Mouse (Mus musculus) limb, embryonic 14.5 days (tissue): ENCODE measurements around the gene Zrsr2. TPM values are rescaled to one million over a fixed set of nuclear protein-coding genes. Genes with fewer than 3 reads are reported as not detected.
A peak's percentile ranks its signal among the peaks of the same experiment; 100 is the strongest.

ENCODE experiments used
- ATAC-seq: fragments of 200-750 bp; cut with Nextera tagmentation; 2 replicates; pipeline ENCODE4 v1.8.0; 2017; ENCODE audit warnings: low read depth, moderate number of reproducible peaks, moderate TSS enrichment; ENCODE audit not compliant: low FRiP score
- DNase-seq: peaks from one replicate; pipeline ENCODE4 v3.0.0-alpha.2; 2015; ENCODE audit warnings: low spot score
- H3K27ac ChIP-seq: fragments of 300-500 bp; sonication (generic); replicated peaks from 2 replicates; pipeline ENCODE4 v1.5.1; 2014; ENCODE audit warnings: low read depth, mild to moderate bottlenecking, low read length, moderate library complexity, mixed read lengths
- H3K27me3 ChIP-seq: fragments of 300-500 bp; sonication (generic); 2 replicates; pipeline ENCODE4 v1.6.1; 2014; ENCODE audit warnings: low read length, mixed read lengths; ENCODE audit not compliant: control insufficient read depth, insufficient read depth
- H3K36me3 ChIP-seq: fragments of 300-500 bp; sonication (generic); 2 replicates; pipeline ENCODE4 v1.6.1; 2014; ENCODE audit warnings: mild to moderate bottlenecking, low read length, moderate library complexity, mixed read lengths; ENCODE audit not compliant: control insufficient read depth, insufficient read depth
- H3K4me1 ChIP-seq: fragments of 300-500 bp; sonication (generic); 2 replicates; pipeline ENCODE4 v1.6.1; 2014; ENCODE audit warnings: antibody characterized with exemption, low read length, mixed read lengths; ENCODE audit not compliant: control insufficient read depth, insufficient read depth
- H3K4me2 ChIP-seq: fragments of 300-500 bp; sonication (generic); replicated peaks from 2 replicates; pipeline ENCODE4 v1.6.1; 2014; ENCODE audit warnings: low read depth, mild to moderate bottlenecking, low read length, moderate library complexity; ENCODE audit not compliant: severe bottlenecking
- H3K4me3 ChIP-seq: fragments of 300-500 bp; sonication (generic); replicated peaks from 2 replicates; pipeline ENCODE4 v1.5.1; 2014; ENCODE audit warnings: low read length
- H3K9ac ChIP-seq: fragments of 300-500 bp; sonication (generic); 2 replicates; pipeline ENCODE4 v1.6.1; 2014; ENCODE audit warnings: mild to moderate bottlenecking, low read depth, low read length, moderate library complexity; ENCODE audit not compliant: severe bottlenecking
- H3K9me3 ChIP-seq: fragments of 300-500 bp; sonication (generic); 2 replicates; pipeline ENCODE4 v1.6.1; 2016; ENCODE audit warnings: low read length; ENCODE audit not compliant: control insufficient read depth
- POLR2A ChIP-seq: fragments of 200-500 bp; IDR thresholded peaks from 2 replicates; pipeline ENCODE4 v1.8.0; 2012; ENCODE audit warnings: inconsistent platforms, mild to moderate bottlenecking, moderate library complexity, borderline replicate concordance; ENCODE audit not compliant: insufficient read depth, insufficient read length; ENCODE audit errors: extremely low read depth
- WGBS: fragments of 180-500 bp; shearing (Covaris S2); extraction: QIAGEN DNeasy Blood & Tissue Kit; methylation state at CpG from one replicate; pipeline ENCODE4 v1.1.7; 2014; 5-methylcytosine and 5-hydroxymethylcytosine counted together
- polyA plus RNA-seq, 2 experiments: library from polyadenylated mRNA; depleted of rRNA in 1 of 2; stranded (reverse) in 1 of 2; unstranded in 1 of 2; fragments of >200 nt; fragmentation: Nextera tagmentation in 1 of 2; extraction: Ambion mirVana in 1 of 2; gene quantifications; 2 replicates each; pipeline versions ENCODE4 v1.2.1 to v1.2.3; 2012 to 2014

Gene Zrsr2
- 25.4 and 41.6 TPM in 2 replicates for polyA plus RNA-seq (2012; rRNA removed)
- 44.1 and 48.9 TPM in 2 replicates for polyA plus RNA-seq (2014; fragmentation: Nextera tagmentation; extraction: Ambion mirVana)

- no peaks in the 10 kb centered on the region for H3K4me1 ChIP-seq
- 22% methylated on average over 28 of the region's 29 CpGs for whole genome bisulfite sequencing
- peak within 1 kb of the TSS; percentile 61 for H3K4me3 ChIP-seq
- no peak for TF ChIP-seq POLR2A
- peak; percentile 97 for ATAC-seq
- H3K27me3 ChIP-seq, result no peaks in the 10 kb centered on the region
- DNase-seq, result peak; percentile 92
- H3K9me3 ChIP-seq, result no peaks in the 10 kb centered on the region
- peak within 1 kb of the TSS; percentile 99 for H3K27ac ChIP-seq
- peak within 1 kb of the TSS; percentile 82 for H3K9ac ChIP-seq
- H3K36me3 ChIP-seq, result peaks cover 16% of the 10 kb centered on the region
- peak within 1 kb of the TSS; percentile 47 for H3K4me2 ChIP-seq
Observed at GRCm38 (mm10) chrX:163958467-163958875, at the start of gene Zrsr2. TSS of gene Zrsr2 (minus strand) at chrX:163958661.

GRCm38 (mm10) chrX:164004809-164005208 is 46.3 kb upstream of the Zrsr2 start:
- no peaks in the 10 kb centered on the region for H3K27me3 ChIP-seq
- H3K36me3 ChIP-seq, result no peaks in the 10 kb centered on the region
- no peak overlapping the region for H3K27ac ChIP-seq
- ATAC-seq, result peak; percentile 57; the same call in 1 of the 2 replicates
- H3K4me2 ChIP-seq, result no peak overlapping the region
- peak; percentile 61 for DNase-seq
- no peaks in the 10 kb centered on the region for H3K4me1 ChIP-seq
- 27% methylated on average over 2 of the region's 2 CpGs for WGBS
- H3K9me3 ChIP-seq, result no peaks in the 10 kb centered on the region
- TF ChIP-seq POLR2A, result no peak
- no peak overlapping the region for H3K4me3 ChIP-seq
- no peak overlapping the region for H3K9ac ChIP-seq

- Histone ChIP-seq H3K36me3 (no peaks in the 10 kb centered on the region), H3K27ac (no peak overlapping the region), H3K9ac (no peak overlapping the region), H3K4me1 (no peaks in the 10 kb centered on the region), H3K4me2 (no peak overlapping the region), H3K27me3 (no peaks in the 10 kb centered on the region), H3K9me3 (no peaks in the 10 kb centered on the region), H3K4me3 (no peak overlapping the region)
- 97% methylated on average over 1 of the region's 1 CpGs for WGBS
- DNase-seq, result no peak
- no peak for ATAC-seq
- no peak for TF ChIP-seq POLR2A
Observed at GRCm38 (mm10) chrX:163999848-164000247, 41.4 kb upstream of the Zrsr2 start.

- Histone ChIP-seq H3K4me1 (no peaks in the 10 kb centered on the region), H3K27ac (no peak overlapping the region), H3K36me3 (no peaks in the 10 kb centered on the region), H3K9ac (no peak overlapping the region), H3K9me3 (no peaks in the 10 kb centered on the region), H3K4me3 (no peak overlapping the region), H3K4me2 (no peak overlapping the region), H3K27me3 (no peaks in the 10 kb centered on the region)
- ATAC-seq (no peak), DNase-seq (no peak)
- no peak for TF ChIP-seq POLR2A
- WGBS, result 88% methylated on average over 3 of the region's 3 CpGs
Observed at GRCm38 (mm10) chrX:163996754-163997153, 38.3 kb upstream of the Zrsr2 start.

GRCm38 (mm10) chrX:163987718-163988374 is 29.4 kb upstream of the Zrsr2 start:
- 61% methylated on average over 3 of the region's 3 CpGs for WGBS
- no peak overlapping the region for H3K4me2 ChIP-seq
- no peak for ATAC-seq
- TF ChIP-seq POLR2A, result no peak
- no peak for DNase-seq
- no peak overlapping the region for H3K4me3 ChIP-seq
- no peak overlapping the region for H3K9ac ChIP-seq
- no peaks in the 10 kb centered on the region for H3K36me3 ChIP-seq
- H3K27ac ChIP-seq, result no peak overlapping the region
- H3K9me3 ChIP-seq, result no peaks in the 10 kb centered on the region
- no peaks in the 10 kb centered on the region for H3K4me1 ChIP-seq
- no peaks in the 10 kb centered on the region for H3K27me3 ChIP-seq

GRCm38 (mm10) chrX:163982129-163982528 is 23.7 kb upstream of the Zrsr2 start:
- 49% methylated on average over 6 of the region's 6 CpGs for WGBS
- H3K9me3 ChIP-seq, result no peaks in the 10 kb centered on the region
- peak; percentile 34; the same call in 1 of the 2 replicates for ATAC-seq
- H3K4me2 ChIP-seq, result no peak overlapping the region
- no peaks in the 10 kb centered on the region for H3K27me3 ChIP-seq
- no peak for DNase-seq
- H3K9ac ChIP-seq, result no peak overlapping the region
- H3K4me3 ChIP-seq, result no peak overlapping the region
- no peak for TF ChIP-seq POLR2A
- no peaks in the 10 kb centered on the region for H3K36me3 ChIP-seq
- H3K4me1 ChIP-seq, result no peaks in the 10 kb centered on the region
- no peak overlapping the region for H3K27ac ChIP-seq
